Mouse (Mus musculus) heart, postnatal 25 days (tissue): Measurements from ENCODE around the gene Dusp28. TPM values are rescaled to one million over a fixed set of nuclear protein-coding genes. Genes with fewer than 3 reads are reported as not detected.

Source experiments
- DNase-seq: peaks from one replicate; pipeline ENCODE4 v3.0.0; 2022; ENCODE audit warnings: low spot score
- intact Hi-C: fragments of 180-260 bp; cut with DNase I; formaldehyde crosslinking; loops from one replicate; pipeline ENCODE4 v1.15.1; 2025
- total RNA-seq, 2 experiments: library from RNA; stranded (reverse); gene quantifications; 2 replicates each; pipeline ENCODE4 v1.2.3; 2021

Gene Dusp28
- total RNA-seq, 2 experiments from 2014 or later = 11.9 to 13.2 TPM

DNA sequence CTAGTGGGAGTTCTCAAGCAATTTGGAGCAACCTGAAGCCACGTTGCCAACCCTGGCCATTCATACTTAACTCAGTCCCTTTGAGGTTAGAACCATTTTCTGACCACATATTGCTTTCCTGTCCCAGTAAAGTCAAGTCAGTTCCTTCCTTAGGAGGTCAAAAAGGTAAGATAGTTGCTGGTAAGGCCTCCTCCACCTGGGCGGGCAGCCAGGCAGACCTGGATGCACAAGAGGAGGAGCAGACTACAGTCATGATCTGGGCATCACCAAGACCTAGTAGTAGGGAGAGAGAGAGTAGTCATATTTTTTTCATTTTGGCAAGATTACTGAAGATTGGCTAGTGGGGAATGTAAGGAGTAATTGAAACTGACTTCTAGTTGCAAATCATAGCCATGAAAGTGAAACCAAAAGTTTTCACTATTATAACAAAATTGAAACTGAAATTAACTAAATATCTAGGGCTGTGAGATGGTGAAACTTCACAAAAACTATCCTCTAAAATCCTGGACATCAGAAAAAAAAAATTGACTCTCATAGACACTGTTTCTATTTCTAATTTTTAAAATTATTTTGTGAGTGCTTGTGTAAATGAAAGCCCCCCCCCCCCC is 974 bp upstream of the Dusp28 start:
- no peak for DNase-seq
- intact Hi-C loops = no loop called here

DNA sequence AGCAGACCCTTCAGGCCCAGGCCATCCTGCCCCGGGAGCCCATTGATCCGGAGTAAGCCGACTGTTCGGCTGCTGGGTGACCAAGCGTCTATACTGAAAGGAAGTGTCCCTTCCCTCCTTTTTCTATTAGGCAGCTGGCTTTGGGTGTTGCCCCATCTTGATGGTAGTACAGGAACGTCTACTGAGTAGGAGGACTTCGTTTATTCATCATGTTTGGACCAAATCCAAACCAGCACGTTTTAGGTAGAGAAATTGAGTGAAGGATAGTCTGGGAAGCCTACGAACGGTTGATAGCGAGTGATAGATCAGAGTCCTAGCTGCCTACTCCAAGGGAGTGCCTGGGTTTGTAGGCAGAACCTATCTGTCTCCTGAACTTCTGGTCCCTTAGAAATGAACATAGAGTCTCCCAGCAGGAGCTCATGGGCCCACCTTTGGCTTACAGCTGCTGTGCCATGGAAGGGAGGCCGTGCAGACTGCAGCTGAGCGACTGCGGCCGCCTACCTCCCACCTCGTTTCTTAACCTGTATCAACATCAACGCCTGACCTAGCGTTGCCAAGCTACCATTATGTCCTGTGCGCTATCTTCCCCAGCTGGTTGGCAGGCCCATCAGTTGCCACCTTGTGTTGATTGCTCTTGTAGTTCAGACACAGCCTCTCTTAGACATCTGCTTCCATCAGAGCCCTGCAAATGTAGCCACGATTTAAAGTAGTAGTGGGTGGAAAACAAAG is 1.0 kb downstream of the Dusp28 start:
- intact Hi-C loops = no loop called here
- no peak for DNase-seq

DNA sequence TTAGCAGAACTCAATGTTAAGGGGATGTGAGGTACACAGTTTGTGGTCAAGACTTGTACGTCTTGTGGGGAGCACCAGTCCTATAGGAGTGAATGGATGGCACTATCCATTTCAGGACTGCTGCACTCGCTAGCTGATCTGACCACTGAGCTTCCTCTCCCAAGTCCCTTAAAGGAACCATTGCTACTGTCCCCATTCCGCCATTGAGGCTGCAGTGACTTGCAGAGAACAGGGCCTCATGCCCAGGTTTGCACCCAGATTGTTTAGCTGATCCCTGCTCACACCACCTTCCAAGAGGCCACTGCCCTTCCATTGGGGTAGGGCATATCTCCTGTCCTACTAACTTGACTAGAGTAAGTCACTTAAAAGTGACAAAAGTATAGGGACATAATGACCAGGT is 1.9 kb downstream of the Dusp28 start:
- intact Hi-C loops = no loop called here
- DNase-seq = no peak

DNA sequence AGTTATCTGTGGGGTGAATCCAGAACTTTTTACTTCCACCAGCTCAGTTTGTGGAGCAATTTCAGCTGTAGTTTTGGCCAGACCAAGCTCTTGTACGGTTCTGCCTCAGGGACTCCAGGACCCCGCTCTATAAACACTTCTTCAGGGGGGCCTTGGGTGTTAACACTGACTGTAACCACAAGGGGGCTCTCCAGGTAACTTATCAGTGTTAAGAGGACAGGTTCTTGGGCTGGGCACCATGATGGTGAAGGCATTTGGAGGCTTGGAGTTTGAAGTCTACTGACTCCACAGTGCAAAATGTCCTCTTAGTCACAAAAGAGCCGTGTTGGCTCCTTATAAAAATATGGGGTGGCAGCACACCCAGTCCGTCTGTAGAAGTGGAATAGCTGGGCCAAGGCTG is 2.3 kb downstream of the Dusp28 start:
- no peak for DNase-seq
- intact Hi-C loops = no loop called here

DNA sequence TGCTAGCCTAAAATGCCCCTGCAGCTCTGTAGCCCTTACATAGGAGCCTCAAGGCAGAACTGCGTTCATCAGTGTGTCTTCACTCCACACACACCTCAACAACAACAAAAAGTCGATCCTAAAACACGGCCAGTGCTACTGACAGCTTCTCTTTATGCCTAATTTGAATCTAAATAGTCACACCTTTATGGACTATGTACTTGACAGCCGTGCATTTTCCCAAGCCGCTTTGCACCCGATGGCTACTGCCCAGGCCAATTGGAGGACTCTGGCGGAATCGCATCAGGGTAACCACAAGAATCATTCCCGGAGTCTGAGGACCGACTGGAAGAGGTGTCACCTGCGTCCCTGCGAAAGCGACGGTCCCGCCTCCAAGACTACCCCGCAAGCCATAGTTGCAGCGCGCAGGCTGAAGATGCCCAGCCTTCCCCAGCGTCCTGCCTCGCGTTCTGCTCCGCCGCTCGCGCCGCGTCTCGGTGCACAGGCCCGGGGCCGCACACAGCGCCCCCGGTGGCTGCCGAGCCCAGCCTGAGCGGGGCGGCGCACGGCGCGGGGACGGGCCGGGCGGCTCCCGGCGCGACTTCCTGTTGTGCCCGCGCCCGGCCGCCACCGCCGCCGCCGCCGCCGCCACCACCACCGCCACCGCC is 3.6 kb downstream of the Dusp28 start, which contains the start of gene Rnpepl1:
Gene Rnpepl1, plus strand, starts transcription at position 545 of the 647 bp plus-strand sequence.
- DNase-seq = peak; percentile 69
- intact Hi-C loops = loop anchor here (2.0 kb wide), 1 partner anchor 22 kb away; no protein-coding TSS in a partner anchor

DNA sequence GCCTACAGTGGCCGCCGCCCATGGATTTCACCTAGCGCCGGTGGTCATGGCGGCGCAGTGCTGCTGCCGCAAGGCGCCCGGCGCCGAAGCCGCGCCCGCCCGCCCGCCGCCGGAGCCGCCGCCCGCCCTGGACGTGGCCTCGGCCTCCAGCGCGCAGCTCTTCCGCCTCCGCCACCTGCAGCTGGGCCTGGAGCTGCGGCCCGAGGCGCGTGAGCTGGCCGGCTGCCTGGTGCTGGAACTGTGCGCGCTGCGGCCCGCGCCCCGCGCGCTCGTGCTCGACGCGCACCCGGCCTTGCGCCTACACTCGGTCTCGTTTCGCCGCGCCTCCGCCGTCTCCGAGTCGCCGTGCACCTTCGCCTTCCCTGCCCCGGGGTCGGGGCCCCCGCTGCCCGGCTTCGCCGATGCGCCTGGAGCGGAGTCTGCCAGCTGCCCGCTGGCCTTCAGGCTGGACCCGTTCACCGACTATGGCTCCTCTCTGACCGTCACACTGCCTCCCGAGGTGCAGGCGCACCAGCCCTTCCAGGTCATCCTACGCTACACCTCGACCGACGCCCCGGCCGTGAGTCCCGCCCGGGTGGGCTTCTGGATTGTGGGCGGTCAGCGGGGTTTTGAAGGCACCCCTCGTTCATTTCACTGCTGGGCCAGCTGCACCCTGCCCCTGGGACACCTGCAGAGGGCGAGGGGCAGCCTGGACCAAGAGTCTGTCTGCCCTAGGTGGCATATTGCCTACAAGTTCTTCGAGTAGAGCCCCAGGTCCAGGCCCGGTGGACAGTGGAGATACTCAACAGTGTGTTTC is 4.3 kb downstream of the Dusp28 start:
- intact Hi-C loops = loop anchor here (2.0 kb wide), 1 partner anchor 22 kb away; no protein-coding TSS in a partner anchor
- DNase-seq = no peak

DNA sequence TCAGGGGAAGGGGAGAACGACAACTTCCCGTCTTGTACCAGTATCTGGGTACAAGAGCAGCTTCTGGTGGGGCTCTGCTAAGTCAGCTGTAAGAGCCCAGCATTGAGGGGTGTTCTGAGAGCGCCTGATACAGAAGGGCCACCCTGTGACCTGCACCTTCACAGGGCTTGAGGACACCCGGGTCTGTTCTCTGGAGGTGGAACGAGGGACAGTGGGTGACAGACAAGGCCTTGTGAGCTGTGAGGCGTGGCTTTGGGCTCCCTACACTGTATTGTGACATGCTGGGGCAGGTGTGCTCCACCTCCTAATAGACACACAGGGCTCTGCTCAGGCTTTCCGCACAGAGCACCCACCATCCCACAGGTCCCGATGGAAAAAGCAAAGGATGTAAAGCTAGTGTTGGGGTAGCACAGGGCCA is 4.9 kb downstream of the Dusp28 start:
- no peak for DNase-seq
- intact Hi-C loops = loop anchor here (2.0 kb wide), 1 partner anchor 21 kb away; no protein-coding TSS in a partner anchor

DNA sequence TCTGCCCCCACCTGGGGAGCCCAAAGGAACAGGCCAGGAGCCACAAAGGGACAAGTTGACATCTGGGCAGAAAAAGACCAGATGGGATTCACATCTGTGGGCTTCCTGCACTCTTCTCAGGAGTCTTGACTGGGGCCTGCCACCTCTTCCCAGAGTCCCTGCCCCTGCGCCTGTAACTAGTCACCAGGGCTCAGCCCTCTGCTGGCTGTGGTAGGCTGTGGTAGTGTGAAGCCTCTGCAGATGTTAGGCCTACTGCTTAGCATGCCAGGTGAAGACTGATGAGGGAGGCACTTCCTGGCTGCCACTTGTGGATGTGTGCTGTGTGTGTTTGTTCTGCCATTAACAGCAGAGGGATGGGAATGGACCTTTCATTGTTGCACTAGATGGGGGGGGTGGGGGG is 5.5 kb downstream of the Dusp28 start:
- intact Hi-C loops = no loop called here
- DNase-seq = no peak

DNA sequence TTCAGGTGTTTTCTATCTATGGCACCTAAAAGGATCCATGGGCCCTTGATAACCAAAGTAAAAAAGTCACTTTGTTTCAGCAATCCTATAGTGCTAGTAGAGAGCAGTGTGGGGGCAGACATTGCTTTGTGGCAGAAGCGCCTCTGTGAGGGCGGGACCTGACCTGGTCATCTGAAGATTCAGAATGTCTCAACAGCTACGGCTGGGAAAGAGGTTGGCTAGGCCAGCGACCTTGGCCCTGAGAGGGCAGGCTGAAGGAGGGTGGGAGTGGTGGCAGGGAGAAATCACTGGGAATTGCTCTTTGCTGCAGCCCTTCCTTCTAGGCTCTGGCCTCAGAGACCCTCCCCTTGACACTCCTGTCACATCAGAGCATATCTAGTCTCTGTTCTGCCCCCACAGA is 7.5 kb downstream of the Dusp28 start:
- DNase-seq = no peak
- intact Hi-C loops = no loop called here

DNA sequence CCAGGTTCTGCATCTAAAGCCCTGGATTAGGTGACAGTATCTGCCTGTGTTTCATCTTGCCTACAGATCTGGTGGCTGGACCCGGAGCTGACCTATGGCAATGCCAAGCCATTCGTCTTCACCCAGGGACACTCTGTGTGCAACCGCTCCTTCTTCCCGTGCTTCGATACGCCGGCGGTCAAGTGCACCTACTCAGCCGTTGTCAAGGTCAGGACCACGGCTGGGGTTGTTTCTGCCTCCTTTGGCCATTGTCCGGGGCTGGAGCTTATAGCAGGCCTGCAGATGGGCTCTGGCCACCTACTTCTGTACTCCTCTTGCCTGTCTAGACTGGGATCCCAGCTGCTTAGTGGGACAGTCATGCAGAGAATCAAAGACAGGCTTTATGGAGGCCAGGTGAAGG is 8.2 kb downstream of the Dusp28 start:
- DNase-seq = no peak
- intact Hi-C loops = no loop called here

DNA sequence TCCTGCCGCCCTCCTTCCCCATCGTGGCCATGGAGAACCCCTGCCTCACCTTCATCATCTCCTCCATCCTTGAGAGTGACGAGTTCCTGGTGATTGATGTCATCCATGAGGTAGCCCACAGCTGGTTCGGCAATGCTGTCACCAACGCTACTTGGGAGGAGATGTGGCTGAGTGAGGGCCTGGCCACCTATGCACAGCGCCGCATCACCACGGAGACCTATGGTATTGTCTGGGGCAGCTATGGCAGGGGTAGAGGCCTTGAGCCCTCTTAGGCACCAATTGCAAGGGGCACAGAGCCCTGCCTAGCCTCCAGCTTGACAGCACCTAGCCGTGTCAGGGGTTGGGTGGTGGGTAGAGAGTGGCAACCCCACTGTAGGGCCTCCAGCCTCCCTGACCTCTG is 9.9 kb downstream of the Dusp28 start:
- DNase-seq = no peak
- intact Hi-C loops = no loop called here

DNA sequence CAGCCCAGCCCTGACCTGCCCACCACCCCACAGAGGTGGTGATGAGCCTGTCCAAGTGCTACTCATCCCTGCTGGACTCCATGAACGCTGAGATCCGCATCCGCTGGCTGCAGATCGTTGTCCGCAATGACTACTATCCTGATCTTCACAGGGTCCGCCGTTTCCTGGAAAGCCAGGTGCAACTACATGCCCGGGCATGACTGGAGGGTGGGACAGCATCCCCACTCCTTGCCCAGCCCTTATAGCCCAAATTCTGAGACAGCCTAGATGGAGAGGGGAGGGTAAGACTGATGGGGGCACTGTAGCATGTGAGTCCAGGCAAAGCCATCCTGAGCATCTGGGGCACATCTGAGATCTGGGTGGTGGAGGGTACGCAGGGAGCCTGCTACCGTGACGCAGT is 12.4 kb downstream of the Dusp28 start:
- intact Hi-C loops = no loop called here
- no peak for DNase-seq

DNA sequence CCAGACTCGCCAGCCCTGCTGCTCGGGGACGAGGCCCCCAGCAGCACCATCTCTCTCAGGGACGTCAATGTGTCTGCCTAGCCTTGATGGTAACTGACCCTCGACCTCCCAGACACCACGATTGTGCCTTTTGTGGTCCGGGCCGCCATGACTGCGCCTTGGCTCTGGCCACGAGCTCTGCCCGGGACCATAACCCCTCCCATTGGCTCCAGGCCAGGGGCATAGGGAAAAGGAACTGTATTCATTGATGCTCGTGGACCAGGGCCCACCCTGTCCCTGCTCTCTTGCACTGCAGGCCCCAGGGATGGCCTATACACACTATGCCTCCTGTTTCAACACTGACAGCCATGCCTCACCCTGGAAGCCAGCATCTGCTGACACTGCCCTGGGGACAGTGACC is 13.0 kb downstream of the Dusp28 start:
- intact Hi-C loops = no loop called here
- DNase-seq = no peak

DNA sequence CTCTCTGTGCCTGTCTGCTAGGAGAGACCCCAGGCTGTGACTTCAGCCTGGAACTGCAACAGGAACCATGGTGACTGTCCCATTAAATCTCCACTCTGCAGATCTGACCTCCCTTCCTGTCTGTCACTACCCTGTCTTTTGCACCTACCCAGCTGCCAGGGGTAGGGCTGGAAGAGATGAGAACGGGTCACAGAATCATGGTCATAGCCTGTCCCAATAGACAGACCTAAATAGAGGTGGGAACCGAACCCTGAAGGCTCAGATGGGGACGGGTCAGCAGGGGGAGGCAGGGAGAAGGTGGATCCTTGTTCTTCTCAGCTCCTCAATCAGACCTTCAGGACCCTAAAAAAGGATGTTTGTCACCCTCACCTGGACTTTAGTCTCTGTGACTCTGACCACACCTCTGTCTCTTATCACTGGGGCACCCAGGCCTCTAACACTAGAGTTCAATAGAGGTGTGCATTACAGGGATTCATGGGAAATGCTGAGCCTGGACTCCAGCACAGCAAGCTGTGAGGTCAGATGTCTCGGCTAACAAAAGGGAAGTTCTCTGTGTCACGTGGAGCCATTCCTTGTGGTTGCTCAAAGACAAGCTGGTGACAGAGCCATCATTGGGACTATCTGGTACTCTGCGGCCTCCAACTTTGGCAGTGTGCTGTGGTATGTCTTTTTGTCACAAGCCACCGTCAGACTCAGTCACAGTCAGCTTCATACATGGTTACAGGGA is 13.9 kb downstream of the Dusp28 start:
- intact Hi-C loops = no loop called here
- no peak for DNase-seq

DNA sequence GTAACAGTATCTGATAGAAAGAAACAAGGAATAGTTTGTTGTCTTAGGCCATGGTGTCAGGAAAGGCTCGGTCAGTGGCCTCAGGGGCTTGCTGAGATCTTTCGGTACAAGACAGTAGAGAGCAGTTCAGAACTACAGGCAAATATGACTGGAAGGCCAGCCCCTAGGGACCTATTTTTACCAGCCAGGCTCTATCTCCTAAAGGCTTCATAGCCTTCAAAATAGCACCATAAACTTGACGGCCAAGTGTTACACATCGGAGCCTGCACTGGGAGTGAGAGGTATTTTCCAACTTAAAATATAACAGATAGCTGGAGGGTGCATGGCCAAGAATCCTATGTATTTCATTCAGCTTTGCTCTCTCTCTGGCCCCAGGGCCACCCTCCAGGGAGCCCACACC is 14.7 kb downstream of the Dusp28 start:
- no peak for DNase-seq
- intact Hi-C loops = no loop called here

DNA sequence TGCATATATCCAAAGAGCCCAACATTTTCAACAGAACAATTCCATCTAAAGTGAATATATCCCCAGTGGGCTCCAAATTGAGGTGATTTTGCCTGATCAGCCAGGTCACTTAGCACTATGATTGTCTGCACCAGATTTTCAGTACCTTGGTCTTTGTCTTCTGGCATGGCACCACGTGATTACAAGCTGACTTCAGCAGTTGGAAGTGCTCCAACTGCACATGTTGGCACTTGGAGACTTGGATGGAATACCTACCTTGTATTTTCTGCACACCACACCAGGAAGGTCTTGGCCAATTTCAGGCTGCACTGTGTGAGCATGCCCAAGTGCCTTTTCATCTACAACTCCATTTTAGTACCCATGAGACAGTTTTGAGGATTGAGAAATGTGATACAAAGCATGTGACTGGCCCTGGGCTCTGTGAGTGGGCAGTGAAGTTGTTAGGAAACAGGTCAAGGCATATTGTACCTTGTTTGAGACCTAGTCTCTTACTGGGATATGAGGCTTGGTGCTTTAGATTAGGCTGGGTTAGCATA is 23.5 kb downstream of the Dusp28 start:
- intact Hi-C loops = loop anchor here (10.0 kb wide), 1 partner anchor 415 kb away; the partner anchor contains the start of genes Pask and Ppp1r7
- no peak for DNase-seq

DNA sequence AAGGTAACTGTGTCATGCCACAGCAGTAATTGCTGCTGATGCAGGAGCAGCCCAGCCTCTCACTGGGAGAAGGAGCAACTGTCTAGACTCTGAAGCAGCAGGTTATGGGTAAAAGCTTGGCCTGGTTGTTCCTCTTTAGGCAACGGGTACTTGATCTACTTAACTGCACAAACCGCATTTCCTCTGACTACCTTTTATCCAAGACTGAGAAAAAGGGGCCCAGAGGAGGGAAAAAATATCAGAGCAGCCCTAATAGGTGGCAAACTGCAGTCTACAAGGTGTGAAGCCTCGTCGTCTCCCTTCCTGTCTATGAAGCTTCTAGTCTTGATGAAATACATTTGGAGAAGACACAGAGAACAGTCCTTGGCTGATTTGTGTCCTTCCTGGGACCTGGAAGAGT is 26.8 kb downstream of the Dusp28 start:
- DNase-seq = no peak
- intact Hi-C loops = loop anchor here (2.0 to 10.0 kb wide), 2 partner anchors 23 to 411 kb away; partner anchors contain the start of genes Pask, Ppp1r7 and Rnpepl1

DNA sequence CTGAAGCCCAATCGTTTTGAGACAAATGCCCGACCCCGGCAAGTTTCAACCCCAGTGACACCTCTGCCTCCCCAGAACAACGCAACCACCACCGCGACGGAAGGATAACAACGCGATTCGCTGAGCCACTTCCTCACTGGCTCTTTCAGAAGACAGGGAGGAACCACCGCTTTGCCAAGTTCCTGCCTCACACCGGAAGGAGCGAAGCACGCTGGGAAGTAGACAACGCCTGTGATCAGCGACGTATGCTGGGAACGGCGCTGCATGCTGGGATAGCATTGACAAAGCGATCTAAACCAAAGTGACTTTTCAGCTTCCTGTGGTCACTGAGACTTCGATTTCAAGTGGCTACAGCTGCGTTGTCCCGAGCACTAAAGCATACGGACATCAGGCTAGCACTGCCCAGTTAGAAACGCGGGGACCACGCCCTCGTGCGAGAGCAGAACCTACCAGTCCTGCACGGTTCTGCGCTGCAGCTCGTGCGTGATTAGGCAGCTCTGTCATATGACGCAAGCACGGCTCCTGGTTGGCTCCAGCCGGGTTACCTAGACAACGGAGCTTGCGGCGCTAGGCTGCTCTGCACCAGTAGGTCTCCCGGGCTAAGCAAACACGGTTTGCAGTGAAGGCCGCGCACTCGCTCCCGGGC is 27.5 kb downstream of the Dusp28 start, which contains the start of gene Capn10:
Gene Capn10, plus strand, starts transcription at position 195 of the 646 bp plus-strand sequence.
- intact Hi-C loops = loop anchor here (10.0 kb wide), 1 partner anchor 410 kb away; the partner anchor contains the start of genes Pask and Ppp1r7
- DNase-seq = peak; percentile 91
